9 mouse cellular contexts compared by ENCODE assay signal in genomic region chr19:3913692-3914091, GRCm38 (mm10). TPM values are rescaled to one million over a fixed set of nuclear protein-coding genes. Genes with fewer than 3 reads are reported as not detected.
A peak's percentile ranks its signal among the peaks of the same experiment; 100 is the strongest.
DNase-seq lines count a peak whose midpoint lies in the region; ATAC-seq and TF ChIP-seq lines count a peak whose summit lies in the region.
"Had no signal": no experiment of that assay in that cellular context is flagged by ENCODE, and none has a peak within 500 bp of the region (broad histone marks: within the 10 kb centered on the region; RNA-seq: fewer than 3 reads in every experiment).

No protein-coding gene starts in this region.

- peaks cover 17% of the 10 kb centered on the region for H3K4me1 ChIP-seq in embryonic facial prominence, embryonic 12.5 days
- peaks cover 12% of the 10 kb centered on the region for H3K4me1 ChIP-seq in intestine, embryonic 14.5 days (replicated peaks; ENCODE audit: control insufficient read depth, insufficient read depth, low read length)

- no peaks in the 10 kb centered on the region for H3K27me3 ChIP-seq in embryonic facial prominence, embryonic 12.5 days
- no peaks in the 10 kb centered on the region for H3K27me3 ChIP-seq in intestine, embryonic 14.5 days (replicated peaks; ENCODE audit: control insufficient read depth, insufficient read depth, low read length)
- no peaks in the 10 kb centered on the region for H3K27me3 ChIP-seq in myocyte (ENCODE audit: control insufficient read depth, insufficient read depth, insufficient read length)

- peak overlapping the region; percentile 61 for H3ac ChIP-seq in myocyte (ENCODE audit: control insufficient read depth, insufficient read length)

- peak overlapping the region; percentile 54 for H3K9ac ChIP-seq in embryonic facial prominence, embryonic 12.5 days
- peak overlapping the region; percentile 53; the same call in 1 of the 2 replicates for H3K9ac ChIP-seq in intestine, embryonic 14.5 days (ENCODE audit: low read length)

- no peak for TF ChIP-seq CTCF in layer of hippocampus, adult 2 months (conservative IDR thresholded peaks at IDR 0.05)

- H3K4me2 ChIP-seq in embryonic facial prominence, embryonic 12.5 days (replicated peaks) = peak overlapping the region; percentile 68
- peak overlapping the region; percentile 77 for H3K4me2 ChIP-seq in intestine, embryonic 14.5 days (ENCODE audit: low read length)
- H3K4me2 ChIP-seq in myocyte (ENCODE audit: low read depth) = peak overlapping the region; percentile 73

- peak; percentile 12 for TF ChIP-seq POLR2A in myocyte (IDR thresholded peaks at IDR 0.05; ENCODE audit: insufficient read length, low read depth)

- H3K4me3 ChIP-seq in layer of hippocampus, adult 2 months = peak overlapping the region; percentile 67; the same call in 1 of the 2 replicates
- H3K4me3 ChIP-seq in embryonic facial prominence, embryonic 12.5 days = peak overlapping the region; percentile 61
- H3K4me3 ChIP-seq in intestine, embryonic 14.5 days (ENCODE audit: low read depth, low read length) = peak overlapping the region; percentile 63
- H3K4me3 ChIP-seq in myocyte = peak overlapping the region; percentile 52

- H3K9me3 ChIP-seq in embryonic facial prominence, embryonic 12.5 days = no peaks in the 10 kb centered on the region
- H3K9me3 ChIP-seq in intestine, embryonic 14.5 days (ENCODE audit: control insufficient read depth, low read length) = no peaks in the 10 kb centered on the region

- no peak for ATAC-seq in embryonic facial prominence, embryonic 12.5 days (ENCODE audit: insufficient number of reproducible peaks, insufficient read depth, low FRiP score, low TSS enrichment)
- no peak for ATAC-seq in intestine, embryonic 14.5 days (replicated peaks; ENCODE audit: low FRiP score, low TSS enrichment, low read depth)

- peaks cover 20% of the 10 kb centered on the region for H3K36me3 ChIP-seq in embryonic facial prominence, embryonic 12.5 days
- peaks cover 23% of the 10 kb centered on the region for H3K36me3 ChIP-seq in intestine, embryonic 14.5 days (ENCODE audit: control insufficient read depth, insufficient read depth, low read length)
- H3K36me3 ChIP-seq in myocyte (ENCODE audit: control insufficient read depth, insufficient read depth) = no peaks in the 10 kb centered on the region

- H3K79me2 ChIP-seq in myocyte (ENCODE audit: control insufficient read depth, insufficient read depth) = peaks cover 14% of the 10 kb centered on the region

- no peak for DNase-seq in layer of hippocampus, adult 2 months (ENCODE audit: low spot score in 2 of 2)
- no peak for DNase-seq in layer of hippocampus, adult 9-11 months
- no peak for DNase-seq in intestine, embryonic 14.5 days (ENCODE audit: low spot score)
- no peak for DNase-seq in frontal cortex, postnatal 25 days (ENCODE audit: low spot score in 2 of 2)
- DNase-seq in frontal cortex, postnatal 36 days (ENCODE audit: low spot score in 2 of 2) = no peak
- DNase-seq in cerebellum, adult 18-20 months = no peak
- DNase-seq: kidney, postnatal 4 days had no signal

- peak overlapping the region; percentile 98 for H3K27ac ChIP-seq in layer of hippocampus, adult 2 months
- H3K27ac ChIP-seq in embryonic facial prominence, embryonic 12.5 days = peak overlapping the region; percentile 66; the same call in 1 of the 2 replicates
- peak overlapping the region; percentile 72; the same call in 1 of the 2 replicates for H3K27ac ChIP-seq in intestine, embryonic 14.5 days (ENCODE audit: low read depth)

- 84% methylated on average over 8 of the region's 8 CpGs for WGBS in embryonic facial prominence, embryonic 12.5 days
- 87% methylated on average over 8 of the region's 8 CpGs for WGBS in intestine, embryonic 14.5 days

TF ChIP-seq in myocyte, 11 proteins besides CTCF, POLR2A, EP300 and RAD21:
- peak; percentile 23 for TF ChIP-seq POLR2AphosphoS2 (IDR thresholded peaks at IDR 0.05; ENCODE audit: insufficient read length, low read depth)
- TF ChIP-seq CEBPB (IDR thresholded peaks at IDR 0.05; ENCODE audit: insufficient read depth, poor library complexity, severe bottlenecking) = no peak

RNA-seq across cellular contexts. Expression of gene Ndufs8, which starts 1.1 kb away (rescaled TPM):
- total RNA-seq in layer of hippocampus, adult 2 months (2021) = 100 to 1,000 TPM; 125 to 142 TPM
- 245 and 268 TPM in 2 replicates for polyA plus RNA-seq in embryonic facial prominence, embryonic 12.5 days (2016; fragmentation: Nextera tagmentation; extraction: Ambion mirVana)
- 374 and 390 TPM in 2 replicates for polyA plus RNA-seq in intestine, embryonic 14.5 days (2014; fragmentation: Nextera tagmentation; extraction: Ambion mirVana)
- polyA plus RNA-seq in myocyte (2012; fragmentation: generic; extraction: Trizol) = 482 TPM

RNA-seq across cellular contexts. Expression of gene Tcirg1, which starts 6.8 kb away (rescaled TPM):
- 10 to 100 TPM; 20.0 to 24.9 TPM for total RNA-seq in layer of hippocampus, adult 2 months (2021)
- polyA plus RNA-seq in embryonic facial prominence, embryonic 12.5 days (2016; fragmentation: Nextera tagmentation; extraction: Ambion mirVana) = 46.4 and 53.6 TPM in 2 replicates
- polyA plus RNA-seq in intestine, embryonic 14.5 days (2014; fragmentation: Nextera tagmentation; extraction: Ambion mirVana) = 34.8 and 40.5 TPM in 2 replicates
- polyA plus RNA-seq in myocyte (2012; fragmentation: generic; extraction: Trizol) = 50.9 TPM

RNA-seq across cellular contexts. Expression of gene Aldh3b1, which starts 15.9 kb away (rescaled TPM):
- total RNA-seq in layer of hippocampus, adult 2 months (2021) = 1 to 10 TPM; 2.2 to 2.4 TPM
- polyA plus RNA-seq in embryonic facial prominence, embryonic 12.5 days (2016; fragmentation: Nextera tagmentation; extraction: Ambion mirVana) = 0.91 and 1.1 TPM in 2 replicates
- polyA plus RNA-seq in intestine, embryonic 14.5 days (2014; fragmentation: Nextera tagmentation; extraction: Ambion mirVana) = 1.9 and 2.3 TPM in 2 replicates
- polyA plus RNA-seq in myocyte (2012; fragmentation: generic; extraction: Trizol) = 51.8 TPM

RNA-seq across cellular contexts. Expression of gene Unc93b1, which starts 21.3 kb away (rescaled TPM):
- total RNA-seq in layer of hippocampus, adult 2 months (2021) = 10 to 100 TPM; 11.4 to 16.1 TPM
- polyA plus RNA-seq in embryonic facial prominence, embryonic 12.5 days (2016; fragmentation: Nextera tagmentation; extraction: Ambion mirVana) = 12.5 and 12.7 TPM in 2 replicates
- polyA plus RNA-seq in intestine, embryonic 14.5 days (2014; fragmentation: Nextera tagmentation; extraction: Ambion mirVana) = 14.4 and 16.0 TPM in 2 replicates
- 4.0 TPM for polyA plus RNA-seq in myocyte (2012; fragmentation: generic; extraction: Trizol)

RNA-seq across cellular contexts. Expression of gene Aldh3b3, which starts 44.8 kb away (rescaled TPM):
- not detected for total RNA-seq in layer of hippocampus, adult 2 months (2021)
- not detected in 2 replicates for polyA plus RNA-seq in embryonic facial prominence, embryonic 12.5 days (2016; fragmentation: Nextera tagmentation; extraction: Ambion mirVana)
- polyA plus RNA-seq in intestine, embryonic 14.5 days (2014; fragmentation: Nextera tagmentation; extraction: Ambion mirVana) = not detected in 2 replicates
- polyA plus RNA-seq in myocyte (2012; fragmentation: generic; extraction: Trizol) = 1.2 TPM

Comparison
In these comparisons a context has a peak if more than half of its experiments do, and no peak if none do; other contexts are left out.
1. RNA of gene Aldh3b1, which starts 15.9 kb away (polyA plus RNA-seq): 51.8 TPM in myocyte (single experiment); 1.9 to 2.3 TPM in intestine, embryonic 14.5 days and 0.91 to 1.1 TPM in embryonic facial prominence, embryonic 12.5 days; every median in the first group is over 10 times any median in the second.
2. Peak in every context shown above with its lines, with median percentiles within 50 percentile points of each other: H3K27ac ChIP-seq, H3K4me3 ChIP-seq and H3K4me2 ChIP-seq.